Mouse (Mus musculus) testis, adult 2 months (tissue): Measurements from ENCODE around the gene Lrp5.
A peak's percentile ranks its signal among the peaks of the same experiment; 100 is the strongest.

Source experiments
- CTCF ChIP-seq: fragments of 200-500 bp; IDR thresholded peaks from 2 replicates; pipeline ENCODE4 v1.5.1; 2012; ENCODE audit warnings: low read depth, mild to moderate bottlenecking, inconsistent platforms, low read length, moderate library complexity; ENCODE audit not compliant: control insufficient read depth, insufficient read depth, insufficient replicate concordance
- POLR2A ChIP-seq: fragments of 200-500 bp; IDR thresholded peaks from 2 replicates; pipeline ENCODE4 v1.6.1; 2012; ENCODE audit warnings: low read depth, mild to moderate bottlenecking, inconsistent platforms, low read length, moderate library complexity; ENCODE audit not compliant: control insufficient read depth

GRCm38 (mm10) chr19:3723904-3724303, 37.5 kb upstream of the Lrp5 start:
- TF ChIP-seq POLR2A: no peak
- TF ChIP-seq CTCF: peak; percentile 54; the same call in 1 of the 2 replicates
